Mouse (Mus musculus) lung, postnatal 0 days (tissue): ENCODE results near the gene Pdzph1. TPM values are rescaled to one million over a fixed set of nuclear protein-coding genes. Genes with fewer than 3 reads are reported as not detected.

Experiments
- ATAC-seq: fragments of 200-750 bp; cut with Nextera tagmentation; 2 replicates; pipeline ENCODE4 v1.8.0; 2017; ENCODE audit warnings: moderate library complexity
- DNase-seq: peaks from one replicate; pipeline ENCODE4 v3.0.0-alpha.2; 2016; ENCODE audit warnings: low spot score
- H3K27ac ChIP-seq: fragments of 300-500 bp; sonication (generic); 2 replicates; pipeline ENCODE4 v1.5.1; 2014; ENCODE audit warnings: antibody characterized with exemption, mild to moderate bottlenecking, low read length, mixed read lengths
- H3K27me3 ChIP-seq: fragments of 300-500 bp; sonication (generic); replicated peaks from 2 replicates; pipeline ENCODE4 v1.6.1; 2014; ENCODE audit warnings: low read length, mixed read lengths; ENCODE audit not compliant: insufficient read depth
- H3K36me3 ChIP-seq: fragments of 300-500 bp; sonication (generic); 2 replicates; pipeline ENCODE4 v1.6.1; 2014; ENCODE audit warnings: low read length, mixed read lengths; ENCODE audit not compliant: insufficient read depth
- H3K4me1 ChIP-seq: fragments of 300-500 bp; sonication (generic); 2 replicates; pipeline ENCODE4 v1.6.1; 2014; ENCODE audit warnings: antibody characterized with exemption, low read depth, low read length, mixed read lengths; ENCODE audit not compliant: insufficient read depth
- H3K4me2 ChIP-seq: fragments of 300-500 bp; sonication (generic); replicated peaks from 2 replicates; pipeline ENCODE4 v1.6.1; 2014; ENCODE audit warnings: low read depth, mild to moderate bottlenecking, low read length, moderate library complexity, mixed read lengths
- H3K4me3 ChIP-seq: fragments of 300-500 bp; sonication (generic); 2 replicates; pipeline ENCODE4 v1.5.1; 2014; ENCODE audit warnings: low read depth, low read length
- H3K9ac ChIP-seq: fragments of 300-500 bp; sonication (generic); replicated peaks from 2 replicates; pipeline ENCODE4 v1.6.1; 2014; ENCODE audit warnings: low read depth, mild to moderate bottlenecking
- H3K9me3 ChIP-seq: fragments of 300-500 bp; sonication (generic); 2 replicates; pipeline ENCODE4 v1.6.1; 2016; ENCODE audit warnings: low read length, mixed read lengths
- CTCF ChIP-seq: IDR thresholded peaks from 2 replicates; pipeline ENCODE4 v1.5.1; 2016; ENCODE audit warnings: antibody characterized with exemption, mild to moderate bottlenecking
- EP300 ChIP-seq: IDR thresholded peaks from 2 replicates; pipeline ENCODE4 v1.6.1; 2016; ENCODE audit warnings: antibody characterized with exemption, mild to moderate bottlenecking, control low read depth
- WGBS: fragments of 180-500 bp; shearing (Covaris S2); extraction: QIAGEN DNeasy Blood & Tissue Kit; methylation state at CpG from one replicate; pipeline ENCODE4 v1.1.7; 2014; 5-methylcytosine and 5-hydroxymethylcytosine counted together
- polyA plus RNA-seq: library from polyadenylated mRNA; unstranded; fragments of >200 nt; fragmentation: Nextera tagmentation; extraction: Ambion mirVana; gene quantifications from 2 replicates; pipeline ENCODE4 v1.2.1, GENCODE M21; 2015

The Pdzph1 gene
- polyA plus RNA-seq, 1 experiment from 2014 or later: not detected

- H3K4me1 ChIP-seq: no peaks in the 10 kb centered on the region
- WGBS: 76% methylated on average over 10 of the region's 10 CpGs
- no peak for TF ChIP-seq CTCF
- no peak for TF ChIP-seq EP300
- no peaks in the 10 kb centered on the region for H3K27me3 ChIP-seq
- no peak overlapping the region for H3K4me3 ChIP-seq
- no peak for ATAC-seq
- no peak overlapping the region for H3K27ac ChIP-seq
- no peaks in the 10 kb centered on the region for H3K36me3 ChIP-seq
- H3K4me2 ChIP-seq: no peak overlapping the region
- no peaks in the 10 kb centered on the region for H3K9me3 ChIP-seq
- H3K9ac ChIP-seq: no peak overlapping the region
- no peak for DNase-seq
Observed at GRCm38 (mm10) chr17:58943015-58943822, 48.0 kb downstream of the Pdzph1 start.

GRCm38 (mm10) chr17:58938598-58938997 is 52.6 kb downstream of the Pdzph1 start:
- Histone ChIP-seq H3K36me3 (no peaks in the 10 kb centered on the region), H3K4me1 (no peaks in the 10 kb centered on the region), H3K4me2 (no peak overlapping the region), H3K27ac (no peak overlapping the region), H3K9ac (no peak overlapping the region), H3K27me3 (no peaks in the 10 kb centered on the region), H3K4me3 (no peak overlapping the region), H3K9me3 (no peaks in the 10 kb centered on the region)
- ATAC-seq (no peak), DNase-seq (no peak)
- 70% methylated on average over 1 of the region's 1 CpGs for WGBS
- no peak for TF ChIP-seq CTCF
- no peak for TF ChIP-seq EP300

- ATAC-seq: no peak
- H3K27me3 ChIP-seq: no peaks in the 10 kb centered on the region
- no peak overlapping the region for H3K9ac ChIP-seq
- no peaks in the 10 kb centered on the region for H3K9me3 ChIP-seq
- H3K36me3 ChIP-seq: no peaks in the 10 kb centered on the region
- TF ChIP-seq EP300: no peak
- no peak for DNase-seq
- H3K4me2 ChIP-seq: no peak overlapping the region
- H3K27ac ChIP-seq: no peak overlapping the region
- no peaks in the 10 kb centered on the region for H3K4me1 ChIP-seq
- WGBS: 45% methylated on average over 4 of the region's 4 CpGs
- H3K4me3 ChIP-seq: no peak overlapping the region
Observed at GRCm38 (mm10) chr17:58937533-58937932, 53.6 kb downstream of the Pdzph1 start.

GRCm38 (mm10) chr17:58932983-58933280 is 58.2 kb downstream of the Pdzph1 start:
- WGBS: 37% methylated on average over 1 of the region's 1 CpGs
- Histone ChIP-seq H3K4me2 (no peak overlapping the region), H3K9ac (no peak overlapping the region)

GRCm38 (mm10) chr17:58932279-58932982 is 58.7 kb downstream of the Pdzph1 start:
- Histone ChIP-seq H3K27me3 (no peaks in the 10 kb centered on the region), H3K4me3 (no peak overlapping the region), H3K4me1 (no peaks in the 10 kb centered on the region), H3K9me3 (no peaks in the 10 kb centered on the region), H3K9ac (no peak overlapping the region), H3K36me3 (no peaks in the 10 kb centered on the region), H3K27ac (no peak overlapping the region), H3K4me2 (no peak overlapping the region)
- DNase-seq (no peak), ATAC-seq (no peak)
- TF ChIP-seq EP300 (no peak), CTCF (no peak)
- 21% methylated on average over 2 of the region's 2 CpGs for WGBS

More at GRCm38 (mm10) chr17:58932983-58933280, 58.2 kb downstream of the Pdzph1 start:
- Histone ChIP-seq H3K36me3 (no peaks in the 10 kb centered on the region), H3K9me3 (no peaks in the 10 kb centered on the region), H3K4me1 (no peaks in the 10 kb centered on the region), H3K27ac (no peak overlapping the region), H3K27me3 (no peaks in the 10 kb centered on the region), H3K4me3 (no peak overlapping the region)
- ATAC-seq (no peak), DNase-seq (no peak)
- TF ChIP-seq CTCF: no peak
- TF ChIP-seq EP300: no peak

- Histone ChIP-seq H3K27me3 (no peaks in the 10 kb centered on the region), H3K4me2 (no peak overlapping the region), H3K9ac (no peak overlapping the region), H3K36me3 (no peaks in the 10 kb centered on the region), H3K4me1 (no peaks in the 10 kb centered on the region), H3K4me3 (no peak overlapping the region), H3K27ac (no peak overlapping the region), H3K9me3 (no peaks in the 10 kb centered on the region)
- TF ChIP-seq CTCF: no peak
- TF ChIP-seq EP300: no peak
- 53% methylated on average over 10 of the region's 10 CpGs for WGBS
- ATAC-seq (no peak), DNase-seq (no peak)
Observed at GRCm38 (mm10) chr17:58924754-58925546, 66.2 kb downstream of the Pdzph1 start.
